Mouse (Mus musculus) right cerebral cortex, adult 18-20 months (tissue): ENCODE results near the gene Iscu.

Experiments used
- DNase-seq: peaks from one replicate; pipeline ENCODE4 v3.0.0; 2022; ENCODE audit warnings: mixed read lengths

The Iscu gene

DNA sequence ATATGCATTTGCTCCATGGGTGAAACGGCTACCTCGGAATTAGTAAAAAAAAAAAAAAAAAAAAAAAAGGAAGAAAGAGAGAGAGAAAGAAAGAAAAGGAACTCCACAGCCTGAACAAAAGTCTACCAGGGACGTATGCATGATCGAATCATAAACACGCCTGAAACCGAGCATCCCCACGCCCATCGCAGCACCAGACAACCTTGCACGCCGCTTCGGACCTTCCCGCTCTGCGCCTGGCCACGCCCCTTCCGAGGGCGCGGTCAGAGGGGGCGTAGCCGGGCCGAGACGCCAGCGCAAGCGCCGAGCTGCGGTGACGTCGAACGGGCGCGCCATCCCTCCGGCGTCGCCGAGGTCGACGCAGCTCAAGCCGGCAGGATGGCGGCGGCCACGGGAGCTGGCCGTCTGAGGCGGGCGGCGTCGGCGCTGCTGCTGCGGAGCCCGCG lies at the start of gene Iscu, which contains the start of gene Sart3:
Iscu (plus strand) TSS at position 299 of the 446 bp plus-strand sequence.
Sart3 (minus strand) TSS at position 61 of the 446 bp plus-strand sequence.
- DNase-seq = peak; percentile 96

DNA sequence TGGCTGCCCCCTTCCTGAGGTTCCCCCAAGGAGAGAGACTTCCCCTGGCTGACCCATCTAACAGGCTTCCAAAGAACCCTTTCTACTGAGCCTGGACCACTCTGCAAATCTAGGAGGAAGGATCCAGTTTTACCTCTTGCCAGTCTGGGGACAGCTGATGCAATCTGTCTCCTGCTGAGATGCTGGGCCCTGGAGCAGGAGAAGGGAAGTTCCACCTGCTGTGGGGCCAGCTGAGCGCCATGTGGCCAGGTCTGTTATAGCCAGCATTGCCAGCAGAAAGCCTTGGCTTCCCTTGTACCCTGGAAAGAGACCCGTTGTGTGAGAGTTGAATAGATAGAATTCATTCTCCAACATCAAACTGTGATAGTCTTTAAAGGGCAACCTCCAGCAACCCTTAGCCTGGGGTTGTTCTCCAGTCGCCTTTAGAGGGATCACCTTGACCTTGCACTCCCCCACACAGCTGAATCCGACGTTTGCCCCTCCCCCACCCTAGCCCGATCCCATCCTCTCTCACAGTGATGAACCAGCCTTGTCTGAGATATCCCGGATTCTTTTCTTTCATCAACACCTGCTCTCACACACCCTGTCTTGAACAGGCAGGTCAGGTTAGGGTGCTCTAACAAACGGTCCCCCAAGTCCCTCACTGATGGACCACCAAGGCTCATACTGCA lies 48.8 kb upstream of the Iscu start:
- DNase-seq = no peak

DNA sequence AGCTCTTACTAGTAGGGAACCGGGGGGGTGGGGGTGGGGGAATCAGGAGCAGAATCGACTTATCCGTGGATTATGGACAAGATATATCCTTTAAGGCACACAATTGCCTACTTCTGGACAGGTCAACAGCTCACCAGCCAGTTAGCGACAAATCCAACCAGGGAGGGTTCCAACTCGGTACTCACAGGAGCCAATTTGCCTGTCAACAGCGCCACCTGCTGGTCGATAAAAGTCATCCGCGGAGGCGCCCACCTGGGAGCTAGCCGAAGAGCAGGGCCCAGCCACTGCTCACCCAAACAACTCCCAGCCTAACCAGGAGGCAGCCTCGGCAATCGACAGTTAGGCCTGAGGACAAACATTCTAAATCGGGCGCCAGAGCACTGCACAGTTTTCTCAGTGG lies 48.1 kb upstream of the Iscu start, which contains the start of gene 1700069L16Rik:
1700069L16Rik (minus strand) TSS at position 327 of the 400 bp plus-strand sequence.
- DNase-seq = peak; percentile 83

DNA sequence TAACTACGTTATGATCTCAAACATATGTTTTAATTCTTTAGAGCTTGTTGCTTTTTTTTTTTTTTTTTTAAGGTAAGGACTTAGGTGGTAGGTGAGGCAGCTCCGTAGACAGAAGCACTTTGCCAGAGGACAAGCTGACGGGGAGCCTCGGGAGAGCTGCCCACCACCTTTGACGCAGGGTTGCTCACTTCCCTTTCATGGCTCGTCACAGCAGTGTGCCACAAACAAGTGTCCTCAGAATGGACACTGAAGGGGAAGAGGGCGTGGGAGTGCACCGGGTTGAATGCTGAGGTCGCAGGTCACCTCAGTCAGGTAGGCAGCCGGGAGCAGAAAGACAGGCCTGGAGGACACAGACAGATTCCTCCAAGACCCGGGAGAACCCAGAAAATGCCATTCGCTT lies 47.1 kb upstream of the Iscu start:
- no peak for DNase-seq

DNA sequence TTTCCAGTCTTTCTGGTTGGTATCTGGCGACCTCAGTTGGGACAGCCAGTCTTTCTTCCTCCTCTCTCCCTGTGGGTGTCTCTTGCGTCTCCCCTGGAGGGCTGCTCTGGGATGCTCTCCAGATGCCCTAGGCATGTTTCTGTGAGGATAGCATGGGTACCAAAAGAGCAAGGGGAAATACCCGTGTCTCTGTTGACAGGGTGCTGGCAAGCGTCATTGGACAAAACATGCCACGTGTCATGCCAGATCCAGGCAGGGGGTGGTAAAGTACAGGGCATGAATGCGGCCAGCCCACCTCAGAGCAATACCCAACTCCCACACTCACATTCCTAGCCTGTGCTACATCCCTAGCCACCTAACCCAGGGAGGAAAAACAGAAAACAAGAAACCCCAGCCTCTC lies 45.9 kb upstream of the Iscu start:
- no peak for DNase-seq

DNA sequence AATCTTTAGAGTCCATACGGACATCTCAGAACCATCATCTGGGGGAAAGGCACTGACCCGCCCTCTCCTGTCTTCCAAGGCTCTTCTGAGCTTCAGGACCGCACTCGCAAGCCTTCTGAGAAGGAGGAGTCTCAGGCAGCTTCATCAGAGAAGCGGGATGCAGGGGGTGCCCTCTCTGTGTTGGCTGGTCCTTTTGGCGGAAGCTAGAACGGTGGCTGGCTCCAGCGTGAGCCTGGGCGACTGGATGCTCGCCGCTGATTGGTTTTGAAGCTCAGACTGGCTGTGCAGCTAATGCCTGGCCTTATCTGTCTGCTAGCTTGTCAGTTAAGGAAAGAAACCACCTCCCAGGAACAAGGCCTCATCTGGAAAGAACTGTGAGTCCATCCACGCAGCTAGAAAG lies 45.3 kb upstream of the Iscu start:
- no peak for DNase-seq

DNA sequence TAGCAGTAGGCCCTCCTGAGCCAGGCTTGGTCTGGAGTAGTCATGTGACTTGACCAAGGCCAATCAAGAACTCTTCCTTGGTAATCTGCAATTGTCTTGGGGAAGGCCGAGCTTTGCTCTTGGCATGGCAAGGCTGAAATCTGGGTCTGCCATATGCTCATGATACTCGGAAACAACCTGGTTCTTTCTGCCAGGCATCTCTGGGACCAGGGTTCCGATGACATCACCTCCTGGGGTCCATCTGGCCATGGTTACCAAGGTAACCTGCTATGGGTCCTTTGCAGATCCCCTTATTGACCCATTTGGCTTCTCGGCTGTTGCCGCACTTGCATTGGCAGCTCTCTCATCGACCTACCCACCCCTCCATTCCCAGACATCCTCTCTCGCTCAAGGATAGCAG lies 44.5 kb upstream of the Iscu start:
- DNase-seq = no peak

DNA sequence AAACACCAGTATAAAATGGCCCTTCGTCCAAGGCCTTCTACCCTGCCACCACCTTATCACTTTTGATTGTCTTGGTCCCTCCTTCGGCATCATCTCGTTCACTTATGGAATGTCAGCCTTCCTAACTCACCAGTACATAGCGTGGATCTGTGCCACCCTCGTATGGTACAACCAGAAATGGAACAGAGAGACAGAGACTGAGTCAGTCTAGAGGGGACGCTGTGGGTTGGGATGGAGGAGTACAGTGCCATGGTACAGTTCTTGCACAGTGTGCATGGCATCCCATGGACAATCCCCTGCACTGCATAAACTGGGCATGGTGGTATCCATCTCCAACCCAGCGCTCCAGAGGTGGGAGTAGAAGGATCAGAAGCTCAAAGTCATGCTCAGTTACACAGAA lies 43.9 kb upstream of the Iscu start:
- DNase-seq = no peak

DNA sequence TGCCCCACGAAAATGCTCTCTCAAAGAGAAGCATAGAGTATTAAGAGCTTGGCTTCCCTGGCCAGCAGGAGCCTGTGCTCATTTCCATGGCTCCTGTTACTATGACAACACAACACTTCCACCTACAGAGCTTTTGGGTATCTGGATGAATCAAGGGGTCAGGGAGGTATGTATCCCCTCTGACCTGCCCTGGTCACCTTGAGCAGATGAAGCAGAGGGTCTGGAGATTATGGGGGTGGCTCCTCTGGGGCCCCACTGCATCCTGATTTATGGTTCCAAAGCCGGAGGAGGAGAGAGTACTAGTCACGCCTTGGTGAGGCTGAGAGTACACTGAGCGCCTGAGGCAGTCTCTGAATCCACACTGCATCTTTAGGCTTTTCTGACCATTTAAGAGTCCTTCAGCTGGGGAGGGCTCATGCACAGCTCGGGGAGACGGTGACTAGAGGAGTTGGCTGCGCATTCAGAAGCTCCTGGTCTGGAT lies 41.9 kb upstream of the Iscu start:
- peak; percentile 23 for DNase-seq

DNA sequence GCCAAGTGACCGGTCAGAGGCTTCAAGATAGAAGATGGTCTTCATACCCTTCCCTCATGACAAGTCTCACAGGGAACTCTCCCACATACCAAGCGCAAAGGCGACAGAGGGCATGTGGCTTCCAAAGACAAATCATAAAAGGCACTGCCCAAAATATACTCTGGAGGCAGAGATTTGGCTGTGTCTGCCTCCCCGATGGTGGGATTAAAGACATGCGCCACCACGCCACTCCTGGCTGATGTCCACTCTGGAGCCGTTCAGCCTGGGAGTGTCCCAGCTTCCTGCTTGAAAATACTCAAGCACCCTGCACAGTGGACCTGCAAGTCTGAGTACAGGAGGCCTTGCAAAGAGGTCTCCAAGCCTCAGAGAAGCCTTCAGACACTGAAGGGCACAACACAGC lies 41.4 kb upstream of the Iscu start:
- no peak for DNase-seq

DNA sequence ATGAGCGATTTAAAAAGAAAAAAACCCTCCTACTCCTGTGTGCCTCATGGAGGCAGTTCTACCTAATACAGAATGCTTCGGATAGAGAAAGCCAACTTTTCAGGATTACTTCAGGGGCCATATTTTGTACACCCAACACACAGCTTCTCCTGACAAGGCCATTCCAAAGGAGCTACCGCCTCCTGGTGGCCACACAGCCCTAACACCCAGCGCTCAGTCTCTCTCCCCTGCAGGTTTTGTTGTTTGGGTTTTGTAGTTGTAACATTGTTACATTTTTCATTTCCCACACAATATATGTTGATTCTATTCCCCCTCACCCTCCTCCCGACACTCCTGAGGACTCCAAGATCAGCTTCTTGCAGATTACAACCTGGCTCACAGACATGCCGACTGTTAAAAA lies 40.4 kb upstream of the Iscu start:
- peak; percentile 46 for DNase-seq

DNA sequence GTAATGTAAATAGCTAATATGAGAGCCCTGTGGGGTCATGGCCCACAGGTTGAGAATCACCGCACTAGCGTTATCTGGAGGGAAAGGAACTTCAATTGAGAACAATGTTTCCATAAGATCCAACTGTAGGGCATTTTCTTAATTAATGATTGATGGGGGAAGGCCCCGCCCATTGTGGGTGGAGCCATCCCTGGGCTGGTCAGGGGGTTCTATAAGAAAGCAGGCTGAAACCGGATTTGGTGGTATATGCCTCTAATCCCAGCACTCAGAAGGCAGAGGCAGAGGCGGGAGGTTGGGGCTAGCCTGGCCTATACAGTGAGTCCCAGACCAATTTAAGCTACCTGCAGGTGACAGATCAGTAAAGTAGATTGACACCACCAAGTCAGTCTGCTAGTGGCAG lies 38.2 kb upstream of the Iscu start:
- DNase-seq = no peak

DNA sequence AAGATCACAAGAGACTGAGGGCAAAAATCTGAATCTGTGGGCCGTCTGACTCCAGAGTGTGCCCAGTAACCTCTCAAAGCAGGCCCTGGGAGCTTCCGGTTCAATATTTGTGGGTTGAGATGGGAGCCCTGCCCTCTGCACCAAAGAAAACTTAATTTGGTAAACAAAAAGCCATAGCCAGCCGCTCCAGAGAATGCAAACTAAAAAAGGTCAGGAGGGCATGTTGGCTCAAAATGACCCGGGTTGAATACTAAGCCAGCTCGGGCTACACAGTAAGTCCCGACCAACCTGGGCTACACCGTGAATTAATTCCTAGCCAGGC lies 37.6 kb upstream of the Iscu start:
- DNase-seq = no peak

DNA sequence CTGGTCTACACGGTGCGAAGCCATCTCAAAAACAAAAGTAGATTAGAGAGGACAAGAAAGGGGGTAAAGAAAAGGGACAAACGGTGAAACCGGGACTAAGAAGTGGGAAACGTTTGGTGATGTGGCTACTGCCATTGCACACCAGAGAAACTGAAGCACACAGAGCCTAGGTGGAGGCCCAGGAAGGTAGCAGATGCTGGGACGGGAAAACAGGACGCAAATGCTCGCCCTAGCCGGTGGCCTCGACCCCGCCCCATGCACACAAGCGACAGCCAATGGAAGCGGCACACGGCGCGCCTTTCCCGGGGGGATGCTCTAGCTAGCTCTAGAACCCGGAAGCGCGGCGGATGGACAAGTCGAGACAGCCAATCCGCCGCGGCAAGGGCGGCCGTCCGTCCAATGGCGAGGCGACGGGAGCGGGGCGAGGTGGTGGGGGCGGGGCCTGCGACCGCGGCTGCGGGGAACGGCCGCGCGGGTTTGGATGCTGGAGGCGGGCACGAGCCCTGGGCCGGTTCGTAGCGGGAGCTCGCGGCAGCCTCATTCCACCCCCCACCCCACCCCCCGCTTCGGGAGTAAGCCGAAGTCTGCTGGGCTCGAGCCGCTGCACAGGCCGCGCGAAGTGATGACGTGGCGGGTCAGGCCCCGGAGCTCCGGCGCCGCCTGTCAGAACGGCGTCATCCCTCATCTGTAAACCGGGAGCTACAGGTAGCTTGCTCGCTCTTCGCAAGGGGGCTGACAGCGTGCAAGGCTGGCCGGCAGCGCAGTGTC lies 37.0 kb upstream of the Iscu start, which contains the start of gene Ficd:
Ficd (plus strand) TSS at position 459 of the 768 bp plus-strand sequence.
- DNase-seq = peak; percentile 94

DNA sequence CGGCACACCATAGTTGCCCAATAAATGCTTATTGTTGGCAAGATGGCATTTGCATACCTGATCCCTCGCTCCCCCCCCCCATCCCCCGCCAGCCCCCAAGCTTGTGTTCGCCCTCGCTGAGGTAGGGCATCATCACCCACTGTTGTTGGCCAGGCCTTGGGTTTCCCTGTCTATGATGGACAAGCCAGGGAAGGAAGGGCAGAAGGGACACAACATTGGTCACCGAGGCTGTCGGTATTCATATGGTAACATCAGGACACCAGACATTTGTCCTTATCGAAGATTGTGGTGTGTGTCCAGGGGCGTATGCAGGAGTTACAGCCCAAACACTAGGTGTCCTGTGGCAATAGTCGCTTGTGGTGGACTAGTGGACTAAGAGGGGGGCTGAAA lies 36.4 kb upstream of the Iscu start:
- no peak for DNase-seq

DNA sequence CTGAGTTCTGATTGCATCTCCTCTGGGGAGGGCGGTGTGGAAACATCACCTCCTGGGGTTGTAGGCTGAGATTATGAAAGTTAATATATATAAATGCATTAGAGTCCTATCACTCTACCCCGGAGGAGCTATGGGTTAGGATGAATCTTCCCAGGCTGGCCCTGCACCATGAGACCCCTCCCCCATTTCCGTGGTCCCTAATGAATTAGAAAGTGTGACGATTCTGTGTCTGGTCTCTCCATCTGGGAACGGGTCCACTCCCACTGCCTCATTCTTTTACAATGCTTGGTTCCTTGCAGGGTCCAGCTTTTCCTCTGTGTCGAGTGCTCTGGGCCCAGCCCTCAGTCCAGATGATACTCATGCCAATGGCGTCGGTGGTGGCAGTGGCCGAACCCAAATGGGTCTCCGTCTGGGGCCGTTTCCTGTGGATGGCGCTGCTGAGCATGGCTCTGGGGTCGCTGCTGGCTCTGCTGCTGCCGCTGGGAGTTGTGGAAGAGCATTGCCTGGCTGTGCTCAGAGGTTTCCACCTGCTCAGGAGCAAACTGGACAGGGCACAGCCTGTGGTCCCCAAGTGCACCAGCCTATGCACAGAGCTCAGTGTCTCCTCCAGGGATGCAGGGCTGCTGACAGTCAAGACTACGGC lies 35.9 kb upstream of the Iscu start:
- no peak for DNase-seq

DNA sequence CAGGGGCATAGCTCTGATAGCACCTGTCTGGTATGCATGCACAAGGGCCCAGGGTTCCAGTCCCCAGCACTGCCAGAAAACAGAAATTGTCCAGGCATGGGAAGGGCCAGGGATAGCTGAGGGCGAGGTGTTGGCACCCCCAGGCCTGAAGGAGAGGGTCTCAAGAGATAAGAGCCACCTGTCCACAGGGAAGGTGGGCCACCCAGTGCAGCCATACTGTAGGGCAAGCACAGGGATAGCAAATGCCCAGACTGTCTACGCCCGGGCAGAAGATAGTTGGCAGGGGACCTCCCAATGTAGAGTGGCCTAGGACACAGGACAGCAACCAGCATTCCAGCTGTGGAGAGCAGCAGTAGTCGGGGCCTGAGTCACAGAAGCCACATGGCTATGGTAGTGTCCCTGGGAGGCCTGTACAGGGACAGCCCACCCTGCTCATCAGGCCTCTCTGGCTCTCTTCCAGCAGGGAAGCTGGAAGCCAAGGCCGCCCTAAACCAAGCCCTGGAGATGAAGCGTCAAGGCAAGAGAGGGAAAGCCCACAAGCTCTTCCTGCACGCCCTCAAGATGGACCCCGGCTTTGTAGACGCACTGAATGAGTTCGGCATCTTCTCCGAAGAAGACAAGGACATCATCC lies 34.8 kb upstream of the Iscu start:
- no peak for DNase-seq

DNA sequence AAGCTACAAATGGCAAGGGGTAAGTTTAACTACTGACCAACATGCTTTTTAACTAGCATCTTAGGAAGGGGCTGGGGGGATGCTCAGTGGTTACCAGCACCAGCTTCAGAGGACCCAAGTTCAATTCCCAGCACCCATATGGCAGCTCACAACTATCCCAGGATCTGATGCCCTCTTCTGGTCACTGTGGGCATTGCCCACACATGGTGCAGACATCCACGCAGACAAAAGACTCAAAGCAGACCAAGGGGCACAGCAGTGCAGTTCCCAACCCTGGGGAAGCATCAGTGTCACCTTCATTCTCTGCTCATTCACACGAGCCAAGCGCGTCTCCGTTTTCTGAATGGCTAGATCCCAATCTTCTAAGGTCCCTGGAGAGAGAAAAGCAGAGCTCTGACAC lies 24.9 kb upstream of the Iscu start:
- no peak for DNase-seq

DNA sequence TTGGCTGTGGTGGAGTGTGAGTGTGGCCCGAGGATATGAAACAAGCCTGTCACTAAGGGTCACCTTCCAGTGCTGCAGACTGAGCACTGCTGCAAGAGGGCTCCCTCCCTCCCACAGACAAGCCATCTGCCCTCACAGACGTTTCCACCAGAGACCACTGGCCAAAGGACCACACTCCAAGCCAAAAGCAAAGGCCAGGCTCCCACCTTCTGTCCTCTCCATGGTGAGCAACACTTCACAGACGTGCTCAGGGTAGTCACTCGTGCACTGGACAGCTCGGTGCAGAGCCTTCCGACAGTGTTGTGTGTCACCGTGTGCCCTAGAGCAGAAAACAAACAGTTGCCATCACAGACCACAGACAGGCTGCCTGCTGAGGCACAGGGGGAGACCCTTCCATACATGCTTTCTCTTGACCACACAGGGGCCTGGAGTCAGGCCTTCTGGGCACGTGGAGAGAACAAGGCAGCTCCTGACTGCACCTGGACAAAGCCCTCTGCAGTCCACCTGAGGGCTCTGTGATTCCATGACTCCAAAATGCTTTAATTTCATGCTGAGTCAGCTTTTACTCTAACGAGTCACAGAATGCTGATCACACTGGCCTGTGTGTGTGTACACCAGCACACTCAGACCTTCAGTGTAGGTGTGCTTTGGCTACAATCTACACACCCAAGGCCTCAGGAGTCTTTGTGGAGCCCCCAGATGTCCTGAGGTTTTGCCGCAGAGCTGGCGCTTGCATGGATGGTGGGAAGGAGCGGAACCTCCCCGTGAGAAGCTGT lies 23.8 kb upstream of the Iscu start:
- no peak for DNase-seq

DNA sequence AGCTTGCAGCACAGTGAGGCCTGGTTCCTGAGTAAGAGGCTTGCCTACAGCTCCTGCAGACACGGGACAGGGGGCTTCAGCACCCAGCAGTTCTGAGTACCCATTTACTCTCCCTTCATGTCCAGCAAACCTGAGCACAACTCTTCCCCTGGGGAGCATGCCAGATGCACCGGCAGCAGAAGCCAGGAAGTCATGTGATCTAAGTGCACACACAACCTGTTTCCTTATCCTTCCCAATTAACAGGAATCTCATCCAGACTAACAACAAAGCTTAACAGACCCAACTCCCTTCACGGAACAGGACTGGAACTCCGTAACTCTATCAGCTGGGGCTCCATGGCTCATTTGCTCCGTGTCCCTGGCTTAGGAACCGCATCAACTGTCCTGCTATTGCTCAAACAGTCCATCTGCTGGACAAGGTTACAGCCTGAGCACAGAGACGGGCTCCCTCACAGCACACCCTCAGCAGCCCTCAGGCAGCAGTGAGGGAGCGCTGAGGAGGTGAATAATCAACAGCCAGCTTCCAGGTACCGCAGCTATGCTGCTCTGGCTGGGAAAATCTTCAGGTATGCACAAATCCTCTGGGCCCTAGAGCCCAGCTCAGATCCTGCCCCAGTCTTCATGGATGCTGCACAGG lies 20.9 kb upstream of the Iscu start:
- no peak for DNase-seq

DNA sequence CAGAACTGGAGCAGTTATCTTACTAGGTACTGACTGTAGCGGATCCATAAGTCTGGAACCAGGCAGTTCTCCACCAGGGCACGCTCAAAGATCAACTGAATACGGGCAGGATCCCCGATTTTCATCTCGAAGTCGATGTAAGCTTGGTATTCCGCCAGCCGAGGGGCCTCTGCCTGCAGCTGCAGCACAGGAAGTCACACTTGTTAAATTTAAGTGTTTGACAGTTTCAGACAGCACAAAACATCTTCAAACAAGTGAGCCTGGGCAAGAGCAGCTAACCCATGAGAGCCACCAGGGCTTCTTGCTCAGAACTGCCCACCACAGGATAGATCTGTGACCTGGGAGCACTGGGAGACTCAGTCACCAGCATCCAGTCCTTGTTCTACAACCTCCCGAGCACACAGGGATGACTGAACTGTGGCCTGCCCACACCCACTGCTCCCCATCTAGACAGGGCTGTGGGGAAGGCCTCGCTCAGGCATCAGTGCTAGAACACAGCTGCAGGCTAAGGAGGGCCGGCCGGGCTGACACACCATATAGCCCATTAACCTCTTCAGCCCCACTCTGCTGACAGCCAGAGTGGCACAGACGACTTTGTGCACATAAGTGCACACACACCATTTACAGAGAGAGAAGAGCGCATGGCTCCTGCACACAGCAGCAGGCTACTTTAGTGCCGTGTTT lies 17.1 kb upstream of the Iscu start:
- DNase-seq = no peak
